Mouse (Mus musculus): Measurements from ENCODE around the gene Tdgf1. TPM values are rescaled to one million over a fixed set of nuclear protein-coding genes. Genes with fewer than 3 reads are reported as not detected.

Gene Tdgf1
- total RNA-seq, 2 experiments from 2014 or later, result 0.10 TPM; not detected in 1

Small RNA genes within 50 kb of the gene (microRNA-seq; reads per million reads assigned to microRNA genes)
- 0 reads per million in 2 experiments for gene Gm24269

Other genes starting within 250 kb of the Tdgf1 start
- over 10,000 TPM; 11,266 to 12,112 TPM for gene Myl3, start 204.3 kb downstream of the Tdgf1 start, total RNA-seq (2021)
- 1 to 10 TPM; 9.1 TPM for gene Pth1r, start 199.0 kb downstream of the Tdgf1 start, total RNA-seq (2021)
- gene Prss42, start 148.0 kb downstream of the Tdgf1 start, total RNA-seq (2021), result not detected
- gene Prss44, start 132.2 kb downstream of the Tdgf1 start, total RNA-seq (2021), result not detected
- not detected for gene Prss43, start 119.5 kb downstream of the Tdgf1 start, total RNA-seq (2021)
- not detected for gene Prss45, start 111.6 kb downstream of the Tdgf1 start, total RNA-seq (2021)
- not detected for gene Prss46, start 101.7 kb downstream of the Tdgf1 start, total RNA-seq (2021)
- gene Prss50, start 88.2 kb downstream of the Tdgf1 start, total RNA-seq (2021), result not detected
- 10 to 100 TPM; 20.1 to 22.9 TPM for gene Als2cl, start 66.3 kb downstream of the Tdgf1 start, total RNA-seq (2021)
- 1 to 10 TPM; 1.3 to 3.2 TPM for gene Tmie, start 66.0 kb downstream of the Tdgf1 start, total RNA-seq (2021)
- not detected for gene Fam240a, start 29.3 kb downstream of the Tdgf1 start, total RNA-seq (2021)
- 10 to 100 TPM; 68.5 to 71.5 TPM for gene Lrrc2, start 5.4 kb upstream of the Tdgf1 start, total RNA-seq (2021)
- 1 to 10 TPM; 3.0 to 5.2 TPM for gene Rtp3, start 44.4 kb upstream of the Tdgf1 start, total RNA-seq (2021)
- gene Ltf, start 73.1 kb upstream of the Tdgf1 start, total RNA-seq (2021), result 1 to 10 TPM; 1.6 to 1.8 TPM
- gene Ccrl2, start 111.4 kb upstream of the Tdgf1 start, total RNA-seq (2021), result 10 to 100 TPM in 1 of 2 experiments, 1 to 10 TPM in 1; 9.7 to 10.5 TPM
- gene Lrrfip2, start 171.4 kb upstream of the Tdgf1 start, total RNA-seq (2021), result 10 to 100 TPM; 85.8 to 86.9 TPM

Measured in heart, postnatal 14 days (tissue).